Mouse (Mus musculus) liver, adult (tissue): ENCODE measurements around the gene Phf19.

Experiments
- GATA4 ChIP-seq: IDR thresholded peaks from 2 replicates; pipeline ENCODE4 v1.6.1; 2014; ENCODE audit warnings: mild to moderate bottlenecking, low read length; ENCODE audit not compliant: insufficient replicate concordance

The Phf19 gene

DNA sequence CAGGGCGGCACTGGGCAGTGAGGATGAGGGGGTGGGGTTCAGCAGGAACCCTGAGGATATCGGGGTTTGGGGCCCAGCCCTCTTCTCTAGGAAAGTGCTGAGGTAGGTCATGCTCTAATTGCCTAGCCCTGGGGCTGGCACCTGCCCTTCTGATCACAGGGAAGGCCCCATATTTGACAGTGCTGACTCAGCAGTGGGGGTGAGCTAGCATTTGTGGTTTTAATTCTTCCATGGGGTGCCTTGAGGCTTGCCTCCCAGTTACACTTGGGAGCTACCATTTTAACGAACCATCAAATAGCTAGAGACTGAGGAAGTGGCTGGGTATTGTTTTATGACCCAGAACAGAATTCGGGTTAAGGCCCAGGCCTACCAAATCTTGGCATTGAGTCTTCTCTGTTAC lies 31.8 kb upstream of the Phf19 start:
- no peak for TF ChIP-seq GATA4

- TF ChIP-seq GATA4: no peak
These were observed 30.9 kb upstream of the Phf19 start for GRCm38 (mm10) chr2:34944761-34945160.

DNA sequence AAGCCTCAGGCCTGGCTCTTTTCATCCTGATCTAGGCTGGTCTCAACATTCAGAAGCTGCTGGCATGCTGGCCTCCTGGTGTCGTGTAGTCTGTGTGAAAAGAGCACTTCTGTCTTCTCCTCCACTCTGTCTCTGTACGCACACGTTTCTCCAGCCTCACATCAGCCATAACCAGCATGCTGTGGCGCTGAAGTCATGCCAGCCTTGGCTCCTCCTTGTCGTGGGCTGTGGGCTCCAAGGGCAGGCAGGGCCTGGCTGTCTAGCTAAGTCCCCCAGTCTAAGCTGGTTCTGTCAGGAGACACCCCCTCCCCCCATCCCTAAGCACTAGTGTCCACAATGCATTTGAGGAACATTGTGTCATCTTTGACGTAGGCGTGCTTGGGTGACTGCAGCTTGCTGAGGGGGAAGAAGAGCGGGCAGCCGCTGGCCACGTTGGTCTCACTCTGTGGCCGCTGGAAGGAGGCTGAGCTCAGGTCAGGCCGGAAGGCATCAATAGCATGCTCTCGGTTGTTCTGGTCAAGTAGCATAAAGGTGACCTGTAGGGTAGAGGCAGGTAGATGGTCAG lies 29.8 kb upstream of the Phf19 start:
- TF ChIP-seq GATA4: no peak

- no peak for TF ChIP-seq GATA4
These were observed 27.3 kb upstream of the Phf19 start for GRCm38 (mm10) chr2:34941061-34941675.

DNA sequence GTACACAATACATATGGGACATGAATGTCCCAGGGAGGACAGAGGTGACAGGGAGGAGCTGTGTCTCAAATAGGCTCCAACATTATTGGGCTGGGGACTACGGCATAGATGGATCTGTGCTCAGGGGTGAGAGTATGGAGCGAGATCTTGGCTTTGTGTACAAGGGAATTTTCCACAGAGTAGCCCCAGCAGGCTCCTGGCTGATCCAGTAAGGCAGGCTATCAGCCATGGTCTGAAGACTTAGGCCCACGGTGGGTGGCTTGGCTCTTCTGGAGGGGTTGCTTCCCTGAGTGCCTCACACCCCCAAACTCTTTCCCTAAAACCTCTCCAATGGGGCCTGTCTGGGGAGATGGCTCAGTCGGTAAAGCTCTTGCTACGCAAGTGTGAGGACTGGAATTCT lies 26.4 kb upstream of the Phf19 start:
- no peak for TF ChIP-seq GATA4

DNA sequence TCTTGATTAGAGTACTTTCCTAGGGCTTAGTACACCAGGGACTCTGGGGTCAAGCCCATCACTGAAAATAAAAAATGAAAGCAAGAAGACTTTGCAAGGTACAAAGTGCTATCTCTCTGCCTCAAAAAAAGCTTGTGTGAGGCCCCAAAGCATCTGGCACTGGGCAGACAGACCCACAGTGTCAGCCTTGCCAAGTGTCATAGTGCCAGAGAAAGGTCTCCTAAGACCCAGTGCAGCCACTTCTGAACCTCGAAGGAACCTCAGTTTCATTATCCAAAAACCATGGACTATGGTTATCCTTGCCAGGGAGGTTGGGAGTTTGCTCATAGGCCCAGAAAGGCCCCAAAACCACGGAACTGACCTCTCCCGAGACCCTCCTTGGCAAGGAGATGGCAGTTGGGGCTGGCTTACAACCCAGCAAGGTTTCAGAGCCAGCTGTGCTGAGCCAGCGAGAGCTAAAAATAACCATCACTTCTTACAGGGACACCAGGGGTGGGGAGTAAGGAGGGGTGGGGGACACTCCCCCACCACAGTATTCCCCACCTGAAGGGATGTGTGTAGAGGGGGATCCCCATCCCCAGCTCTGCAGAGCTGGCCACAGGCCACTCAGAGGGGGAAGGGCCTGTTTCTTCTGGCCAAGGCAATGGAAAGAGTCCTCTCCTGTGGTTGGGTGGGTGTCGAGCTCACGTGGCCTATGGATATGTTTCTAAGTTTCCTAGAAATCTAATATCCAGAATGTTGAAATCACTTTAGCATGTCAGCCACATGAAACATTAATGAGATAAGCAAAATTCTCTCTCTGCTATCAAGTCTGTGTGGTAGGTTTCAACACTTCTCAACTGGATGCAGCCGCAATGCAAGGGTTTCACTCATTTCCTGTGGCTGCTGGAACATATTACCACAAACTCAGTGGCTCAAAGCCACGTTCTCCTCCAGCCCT lies 24.7 kb upstream of the Phf19 start:
- no peak for TF ChIP-seq GATA4

GRCm38 (mm10) chr2:34937460-34937859 lies 23.6 kb upstream of the Phf19 start:
- TF ChIP-seq GATA4: no peak

DNA sequence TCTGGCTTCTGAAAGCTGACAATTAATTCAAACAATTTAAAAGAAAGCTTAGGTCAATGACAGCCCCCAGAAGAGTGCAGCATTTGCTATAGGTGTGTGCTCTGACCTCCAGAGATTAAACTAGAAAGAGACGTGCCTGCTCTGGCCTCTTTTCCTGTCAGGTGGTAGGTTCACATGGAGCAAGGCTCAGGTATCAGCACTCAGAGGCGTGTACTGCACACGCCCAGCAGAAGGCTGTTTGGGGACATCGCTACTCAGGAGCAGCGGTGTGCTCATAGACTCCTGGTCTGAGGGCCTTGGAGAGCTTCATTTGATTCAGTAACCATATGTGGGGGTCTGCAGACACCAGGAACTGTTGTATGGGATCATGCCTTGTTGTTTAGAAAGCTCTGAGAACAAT lies 13.5 kb upstream of the Phf19 start:
- no peak for TF ChIP-seq GATA4

DNA sequence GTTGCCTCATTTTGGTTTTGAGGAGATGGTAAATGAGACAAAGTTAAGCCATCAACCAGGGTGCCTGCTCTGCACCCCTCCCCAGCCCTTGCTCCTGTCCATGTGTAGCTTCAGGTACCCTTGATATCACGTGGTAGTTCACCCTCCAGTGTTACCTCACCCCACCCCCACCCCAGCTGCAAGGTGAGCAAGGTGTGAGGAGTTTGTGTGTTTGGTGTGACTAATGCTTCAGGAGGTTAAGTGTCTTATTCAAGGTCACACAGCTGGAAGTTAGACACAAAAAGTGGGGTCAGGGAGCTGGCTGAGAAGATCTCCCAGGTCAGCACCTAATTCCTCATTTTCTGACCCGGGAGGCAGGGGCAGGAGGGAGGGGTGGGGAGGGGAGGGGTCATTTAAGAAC lies 8.9 kb upstream of the Phf19 start:
- no peak for TF ChIP-seq GATA4

DNA sequence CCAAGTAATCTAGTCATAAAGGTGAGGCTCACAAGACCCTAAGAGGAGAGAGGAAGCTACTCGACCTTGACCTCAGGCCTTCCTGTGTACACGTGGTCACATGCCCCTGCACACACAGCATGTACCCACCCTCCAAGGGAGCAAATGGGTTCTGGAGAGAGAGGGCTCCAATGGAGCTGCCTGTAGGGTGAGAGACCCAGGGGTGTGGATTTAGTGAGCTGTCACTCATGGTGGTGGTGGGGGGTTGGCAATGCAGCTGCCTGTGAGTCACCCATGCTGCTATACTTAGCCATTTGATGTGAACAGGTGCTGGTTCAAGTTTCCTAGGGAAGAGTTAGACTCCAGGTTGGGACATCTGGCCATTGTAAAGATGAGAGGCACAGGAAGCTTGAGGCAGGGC lies 6.3 kb upstream of the Phf19 start:
- TF ChIP-seq GATA4: no peak

DNA sequence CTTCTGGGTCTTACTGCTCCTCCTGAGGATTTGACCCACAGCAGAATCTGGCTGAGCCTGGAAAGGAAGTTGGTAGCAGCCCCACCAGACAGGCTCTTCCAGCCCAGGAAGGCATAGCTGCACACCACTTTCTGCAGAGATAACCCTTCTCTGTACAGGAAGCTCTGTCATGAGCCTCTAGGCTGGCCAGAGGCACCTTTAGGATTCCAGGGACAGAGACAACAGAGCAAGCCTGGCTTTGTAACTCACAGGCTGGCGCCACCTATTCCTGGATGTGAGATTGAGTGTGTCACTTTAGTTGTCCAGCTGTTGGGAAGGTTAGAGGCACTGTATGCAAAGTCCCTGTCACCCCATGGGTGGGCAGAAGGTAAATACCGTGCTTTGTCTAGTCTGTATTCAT lies 1.3 kb upstream of the Phf19 start:
- 0 out of 2 replicates have a peak, but pooled peaks have one; percentile 20 for TF ChIP-seq GATA4

GRCm38 (mm10) chr2:34914823-34915082 lies 927 bp upstream of the Phf19 start:
- no peak for TF ChIP-seq GATA4

GRCm38 (mm10) chr2:34914069-34914822 lies 420 bp upstream of the Phf19 start:
- no peak for TF ChIP-seq GATA4

- TF ChIP-seq GATA4: no peak
These were observed 1.2 kb downstream of the Phf19 start for GRCm38 (mm10) chr2:34912613-34913012.

DNA sequence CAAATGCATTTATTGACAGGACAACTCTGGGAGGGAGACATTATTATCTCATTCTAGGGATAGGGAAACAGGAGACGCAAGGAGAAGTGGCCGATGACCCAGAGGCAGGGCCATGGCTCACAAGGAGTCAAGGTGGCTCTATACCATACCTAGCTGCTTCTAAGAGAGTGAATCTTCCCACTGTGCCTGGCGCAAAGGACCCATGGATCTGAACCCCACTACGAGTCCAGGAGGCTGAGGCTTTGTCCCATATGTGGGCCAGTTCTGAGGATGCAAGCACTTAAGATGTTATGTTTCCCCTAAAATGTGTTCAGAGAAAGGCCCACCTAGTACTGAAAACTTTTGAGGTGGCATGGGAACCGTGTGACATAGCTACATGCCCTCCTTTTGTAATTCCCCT lies 2.0 kb downstream of the Phf19 start:
- TF ChIP-seq GATA4: no peak

DNA sequence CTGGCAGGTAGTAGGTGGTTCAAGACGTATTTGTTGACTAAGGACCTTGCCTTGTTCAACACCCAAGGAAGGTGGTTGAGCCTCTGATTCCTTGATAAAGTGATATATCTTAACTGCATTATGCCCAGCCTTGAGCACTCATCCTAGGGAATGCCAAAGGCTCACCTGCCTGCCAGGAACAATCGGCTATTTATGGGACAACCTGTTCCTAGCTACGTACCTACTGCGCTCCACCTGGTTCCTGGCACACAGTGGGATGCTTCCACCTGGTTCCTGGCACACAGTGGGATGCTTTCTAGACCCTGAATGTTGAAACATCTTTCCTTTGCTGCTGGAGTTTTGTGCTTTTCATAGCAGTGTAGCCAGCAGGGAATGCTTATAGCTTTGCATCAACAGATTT lies 4.1 kb downstream of the Phf19 start:
- TF ChIP-seq GATA4: no peak
